Mouse (Mus musculus): ENCODE data around the gene Sox30. TPM values are rescaled to one million over a fixed set of nuclear protein-coding genes. Genes with fewer than 3 reads are reported as not detected.
"Not testable (repeated sequence)": the region's sequence is repeated elsewhere in the genome, so short reads cannot be mapped to it uniquely, and the experiment has no call there.

Sox30 gene
- polyA plus RNA-seq, 1 experiment from 2014 or later = not detected

DNA sequence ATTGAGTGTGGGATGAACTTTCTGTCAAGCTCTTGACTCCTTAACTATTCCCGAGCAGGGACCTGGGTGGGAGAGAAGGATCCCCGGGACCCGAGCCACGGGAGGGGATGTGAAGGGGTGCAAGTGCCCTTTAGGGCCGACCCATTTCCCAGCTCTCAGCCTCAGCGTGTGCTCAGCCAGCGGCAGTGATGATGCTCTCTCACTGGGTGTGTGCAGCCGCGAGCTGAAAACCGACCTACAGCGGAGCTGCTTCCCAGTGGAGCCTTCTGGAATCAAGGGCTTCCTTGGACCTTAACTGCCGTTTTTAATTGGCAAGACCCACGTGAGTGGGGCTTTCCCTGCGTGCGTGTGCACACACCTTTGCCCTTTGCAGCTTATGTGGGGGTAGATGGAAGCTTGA, 58.8 kb downstream of the Sox30 start:
- POLR2A ChIA-PET = no interaction called here
- CTCF ChIA-PET = interaction anchor here (1.4 kb wide), 1 partner anchor 8 kb away, joined by 4 read pairs; no protein-coding TSS in a partner anchor
- in situ Hi-C loops (cut with MboI; ENCODE audit: low pct_unique_long_range_greater_than_20kb) = no loop called here

DNA sequence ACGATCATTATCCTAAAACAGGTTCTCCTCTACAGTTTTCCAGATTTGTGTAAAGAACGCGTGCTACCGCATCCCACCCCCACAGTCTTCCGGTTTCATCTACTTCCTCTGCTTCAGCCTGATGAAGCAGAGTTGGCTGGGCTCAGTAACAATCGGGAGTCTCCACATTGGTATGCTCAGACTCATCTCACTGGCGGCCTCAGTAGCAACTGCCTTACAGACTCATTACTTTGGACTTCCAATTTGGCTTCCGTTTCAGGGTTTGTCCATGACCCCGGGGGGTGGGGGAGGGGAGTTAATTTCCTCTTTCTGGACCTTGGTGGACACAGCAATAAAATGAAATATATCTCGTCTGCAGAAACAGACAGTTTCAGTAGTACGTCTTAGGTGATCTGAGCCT, 59.2 kb downstream of the Sox30 start:
- CTCF ChIA-PET = no interaction called here
- POLR2A ChIA-PET = no interaction called here
- no peaks in the 10 kb centered on the region for H3K27me3 ChIP-seq
- ATAC-seq = no peak
- DNase-seq (ENCODE audit: low read depth, low spot score) = no peak
- no peak for TF ChIP-seq CTCF (IDR thresholded peaks at IDR 0.05)
- in situ Hi-C loops (cut with MboI; ENCODE audit: low pct_unique_long_range_greater_than_20kb) = no loop called here

More for the DNA sequence above, 58.8 kb downstream of the Sox30 start:
- H3K27me3 ChIP-seq = no peaks in the 10 kb centered on the region
- ATAC-seq (no peak), DNase-seq (ENCODE audit: low read depth, low spot score) (no peak)
- no peak for TF ChIP-seq CTCF (IDR thresholded peaks at IDR 0.05)

DNA sequence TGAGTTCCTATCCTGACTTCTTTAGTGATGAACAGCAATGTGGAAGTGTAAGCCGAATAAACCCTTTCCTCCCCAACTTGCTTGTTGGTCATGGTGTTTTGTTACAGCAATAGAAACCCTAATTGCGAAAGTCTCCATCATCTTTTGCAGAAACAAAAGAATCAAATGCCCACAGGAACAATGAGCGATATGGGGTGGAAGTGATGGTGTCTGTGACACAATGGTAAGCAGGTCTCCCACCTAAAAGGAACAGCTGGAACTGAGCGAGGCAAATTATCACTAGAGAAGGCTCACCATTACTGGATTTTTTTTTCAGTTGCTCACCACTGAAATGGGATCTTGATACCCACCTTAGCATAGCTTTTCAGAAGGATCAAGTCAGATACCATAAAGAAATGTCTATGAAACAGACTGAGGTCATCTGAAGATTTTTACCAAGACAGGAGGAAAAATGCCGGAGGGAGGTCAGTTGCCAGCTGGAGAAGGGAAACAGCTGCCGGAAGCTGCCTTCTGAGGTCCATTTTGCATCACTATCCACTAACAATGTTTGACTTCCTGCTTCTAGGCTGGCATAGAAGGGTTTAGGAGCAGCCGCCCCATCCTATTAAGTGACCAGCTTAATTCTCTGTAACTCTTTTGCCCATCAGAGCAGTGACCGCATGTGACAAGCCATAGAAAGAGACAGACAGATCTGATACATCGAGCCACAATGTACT, 60.9 kb downstream of the Sox30 start:
- ChIA-PET POLR2A (no interaction called here), CTCF (no interaction called here)
- TF ChIP-seq CTCF (IDR thresholded peaks at IDR 0.05) = no peak
- DNase-seq (ENCODE audit: low read depth, low spot score) (no peak), ATAC-seq (no peak)
- in situ Hi-C loops (cut with MboI; ENCODE audit: low pct_unique_long_range_greater_than_20kb) = no loop called here
- H3K27me3 ChIP-seq = no peaks in the 10 kb centered on the region

DNA sequence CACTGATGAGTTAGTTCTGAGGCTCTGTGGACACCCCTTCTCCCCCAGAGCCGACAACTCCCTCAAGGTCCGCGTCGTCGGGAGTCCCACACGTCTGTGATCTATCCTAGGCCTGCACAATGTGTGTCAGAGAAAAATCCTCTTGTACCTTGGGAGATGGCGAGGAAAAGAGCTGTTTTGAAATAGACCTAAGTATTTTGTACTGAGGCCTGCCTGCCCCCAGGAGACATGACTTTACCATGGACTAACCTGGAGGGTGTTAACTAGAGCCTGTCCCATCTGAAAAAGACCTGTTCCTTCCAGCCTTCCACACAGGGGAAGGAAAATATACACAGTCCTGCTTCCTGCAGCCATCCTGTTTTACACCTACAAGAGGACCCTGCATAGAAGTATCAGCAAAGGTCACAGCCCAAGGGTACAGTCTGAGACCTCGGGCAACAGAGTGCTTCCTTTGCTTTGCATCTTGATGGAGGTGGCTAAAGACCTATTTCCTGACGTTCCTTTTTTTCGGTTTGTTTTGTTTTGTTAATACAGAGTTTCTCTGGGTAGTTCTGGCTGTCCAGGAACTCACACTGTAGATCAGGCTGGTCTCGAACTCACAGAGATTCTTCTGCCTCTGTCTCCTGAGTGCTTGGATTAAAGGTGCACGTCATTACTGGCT, 61.6 kb downstream of the Sox30 start:
- CTCF ChIA-PET = no interaction called here
- DNase-seq (ENCODE audit: low read depth, low spot score) = no peak
- TF ChIP-seq CTCF (IDR thresholded peaks at IDR 0.05) = no peak
- no peak for ATAC-seq
- POLR2A ChIA-PET = no interaction called here
- H3K27me3 ChIP-seq = no peaks in the 10 kb centered on the region
- in situ Hi-C loops (cut with MboI; ENCODE audit: low pct_unique_long_range_greater_than_20kb) = no loop called here

DNA sequence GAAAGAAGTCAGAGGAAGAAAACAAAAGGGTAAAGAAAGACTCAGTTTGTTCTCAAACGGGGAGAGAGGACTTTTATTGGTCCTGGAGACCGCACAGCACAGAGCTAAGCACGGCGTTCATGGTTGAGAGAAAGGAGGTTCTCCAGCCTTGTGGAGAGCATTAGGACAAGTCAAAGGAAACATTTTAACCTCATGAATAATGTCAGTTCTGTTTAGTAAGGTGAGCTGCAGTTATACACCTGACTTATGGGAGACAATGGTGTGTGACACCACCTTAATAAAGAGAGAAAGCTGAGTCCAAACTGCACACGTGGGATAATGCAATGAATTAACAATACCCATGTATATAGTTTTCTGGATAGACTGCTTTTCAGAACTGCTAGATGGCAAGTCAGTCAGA, 64.7 kb downstream of the Sox30 start:
- no peaks in the 10 kb centered on the region for H3K27me3 ChIP-seq
- ChIA-PET CTCF (no interaction called here), POLR2A (no interaction called here)
- DNase-seq (ENCODE audit: low read depth, low spot score) (no peak), ATAC-seq (no peak)
- in situ Hi-C loops (cut with MboI; ENCODE audit: low pct_unique_long_range_greater_than_20kb) = no loop called here
- no peak for TF ChIP-seq CTCF (IDR thresholded peaks at IDR 0.05)

DNA sequence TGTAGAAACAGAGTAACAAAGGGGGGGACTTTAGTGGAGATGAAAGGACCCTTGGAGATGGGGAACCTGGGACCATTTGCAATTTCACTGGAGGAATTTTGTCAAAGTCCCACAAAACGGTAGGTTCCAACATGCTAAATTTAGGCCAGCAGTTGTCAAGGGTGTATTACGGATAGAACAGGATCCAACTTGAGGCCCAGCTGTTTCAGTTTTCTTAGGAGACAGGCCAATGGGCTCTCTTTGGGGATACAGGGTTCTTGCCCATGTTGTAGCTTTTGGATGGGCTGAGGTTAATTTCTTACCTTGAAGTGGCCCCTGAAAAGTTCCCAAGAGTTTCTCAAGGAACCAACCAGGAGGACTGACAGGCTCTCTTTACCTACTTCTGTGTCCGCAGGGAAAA, 67.2 kb downstream of the Sox30 start:
- no peak for TF ChIP-seq CTCF (IDR thresholded peaks at IDR 0.05)
- DNase-seq (ENCODE audit: low read depth, low spot score) (no peak), ATAC-seq (no peak)
- no peaks in the 10 kb centered on the region for H3K27me3 ChIP-seq
- in situ Hi-C loops (cut with MboI; ENCODE audit: low pct_unique_long_range_greater_than_20kb) = no loop called here
- POLR2A ChIA-PET = interaction anchor here (0.7 kb wide), 1 partner anchor 341 kb away, joined by 5 read pairs; no protein-coding TSS in a partner anchor
- CTCF ChIA-PET = interaction anchor here (1.1 to 1.5 kb wide), 2 partner anchors 9 to 110 kb away, joined by 3 to 4 read pairs; no protein-coding TSS in a partner anchor

DNA sequence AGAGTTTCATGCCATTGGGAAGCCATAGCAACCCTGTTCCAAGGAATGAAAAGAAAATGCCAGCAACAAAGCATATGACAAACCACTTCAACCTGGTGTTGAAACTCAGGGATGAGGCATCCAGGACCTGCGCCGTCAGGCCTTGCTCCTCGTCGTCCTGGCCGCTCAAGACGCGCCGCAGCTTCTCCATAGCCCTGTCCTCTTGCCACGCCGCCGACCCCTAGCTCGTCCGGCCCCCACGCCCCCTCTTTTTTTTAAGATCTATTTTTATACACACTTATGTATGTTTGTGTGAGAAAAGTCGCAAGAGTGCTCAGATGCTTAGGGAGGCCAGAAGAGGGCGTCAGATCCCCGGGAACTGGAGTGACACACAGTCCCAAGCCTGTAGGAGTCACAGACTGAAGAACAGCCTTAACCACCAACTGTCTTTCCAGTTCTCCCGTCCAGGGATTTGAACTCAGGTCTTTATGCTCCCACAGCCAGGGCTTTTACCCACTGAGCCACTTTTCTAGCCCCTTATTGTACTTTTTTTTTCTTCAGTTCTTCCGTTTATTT, 72.1 kb downstream of the Sox30 start, which contains the start of gene Gm12166:
Gene Gm12166, minus strand, starts transcription at position 217 of the 555 bp plus-strand sequence.
- POLR2A ChIA-PET; DNase-seq (ENCODE audit: low read depth, low spot score); ATAC-seq; H3K27me3 ChIP-seq: not testable (repeated sequence)
- peak; percentile 37 for TF ChIP-seq CTCF (IDR thresholded peaks at IDR 0.05)
- CTCF ChIA-PET = interaction anchor here (1.1 kb wide), 1 partner anchor 163 kb away, joined by 3 read pairs; no protein-coding TSS in a partner anchor
- in situ Hi-C loops (cut with MboI; ENCODE audit: low pct_unique_long_range_greater_than_20kb) = loop anchor here (10.0 kb wide), 1 partner anchor 163 kb away; no protein-coding TSS in a partner anchor

DNA sequence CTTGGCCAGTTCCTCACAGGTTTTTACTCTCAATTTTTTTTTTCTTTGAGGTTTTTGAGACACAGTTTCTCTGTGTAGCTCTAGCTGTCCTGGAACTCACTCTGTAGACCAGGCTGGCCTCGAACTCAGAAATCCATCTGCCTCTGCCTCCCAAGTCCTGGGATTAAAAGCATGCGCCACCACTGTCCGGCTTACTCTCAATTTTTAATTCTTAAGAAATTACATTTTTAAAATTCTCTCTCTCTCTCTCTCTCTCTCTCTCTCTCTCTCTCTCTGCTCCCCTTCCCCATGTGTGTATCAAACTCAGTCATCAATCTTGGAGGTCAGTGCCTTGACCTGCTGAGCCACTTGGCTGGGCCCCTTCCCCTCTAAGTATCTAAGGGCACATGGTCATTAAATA, 73.3 kb downstream of the Sox30 start:
- H3K27me3 ChIP-seq; POLR2A ChIA-PET; DNase-seq (ENCODE audit: low read depth, low spot score); ATAC-seq: not testable (repeated sequence)
- in situ Hi-C loops (cut with MboI; ENCODE audit: low pct_unique_long_range_greater_than_20kb) = loop anchor here (10.0 kb wide), 1 partner anchor 161 kb away; no protein-coding TSS in a partner anchor
- CTCF ChIA-PET = interaction anchor here (1.1 kb wide), 1 partner anchor 162 kb away, joined by 3 read pairs; no protein-coding TSS in a partner anchor

DNA sequence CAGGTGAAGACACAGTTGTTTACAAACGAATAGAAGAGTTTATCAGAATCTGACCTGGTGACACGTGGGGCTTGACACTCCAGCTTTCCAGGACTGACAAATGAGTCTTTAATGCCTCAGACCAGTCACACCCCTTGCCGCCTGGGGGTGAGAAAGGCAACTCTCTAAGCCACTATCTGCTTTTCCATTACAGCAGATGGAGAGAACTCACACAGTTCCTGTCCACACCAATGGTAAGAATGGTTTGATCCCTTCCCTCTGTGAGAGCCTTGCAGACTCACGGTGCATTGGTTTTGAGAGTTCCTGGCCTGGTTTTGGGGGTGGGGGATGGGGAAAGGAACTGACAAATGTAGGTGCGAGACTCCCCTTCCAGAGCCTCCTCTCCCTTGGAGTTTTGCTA, 74.2 kb downstream of the Sox30 start:
- CTCF ChIA-PET = no interaction called here
- in situ Hi-C loops (cut with MboI; ENCODE audit: low pct_unique_long_range_greater_than_20kb) = loop anchor here (10.0 kb wide), 1 partner anchor 160 kb away; no protein-coding TSS in a partner anchor
- POLR2A ChIA-PET = no interaction called here

DNA sequence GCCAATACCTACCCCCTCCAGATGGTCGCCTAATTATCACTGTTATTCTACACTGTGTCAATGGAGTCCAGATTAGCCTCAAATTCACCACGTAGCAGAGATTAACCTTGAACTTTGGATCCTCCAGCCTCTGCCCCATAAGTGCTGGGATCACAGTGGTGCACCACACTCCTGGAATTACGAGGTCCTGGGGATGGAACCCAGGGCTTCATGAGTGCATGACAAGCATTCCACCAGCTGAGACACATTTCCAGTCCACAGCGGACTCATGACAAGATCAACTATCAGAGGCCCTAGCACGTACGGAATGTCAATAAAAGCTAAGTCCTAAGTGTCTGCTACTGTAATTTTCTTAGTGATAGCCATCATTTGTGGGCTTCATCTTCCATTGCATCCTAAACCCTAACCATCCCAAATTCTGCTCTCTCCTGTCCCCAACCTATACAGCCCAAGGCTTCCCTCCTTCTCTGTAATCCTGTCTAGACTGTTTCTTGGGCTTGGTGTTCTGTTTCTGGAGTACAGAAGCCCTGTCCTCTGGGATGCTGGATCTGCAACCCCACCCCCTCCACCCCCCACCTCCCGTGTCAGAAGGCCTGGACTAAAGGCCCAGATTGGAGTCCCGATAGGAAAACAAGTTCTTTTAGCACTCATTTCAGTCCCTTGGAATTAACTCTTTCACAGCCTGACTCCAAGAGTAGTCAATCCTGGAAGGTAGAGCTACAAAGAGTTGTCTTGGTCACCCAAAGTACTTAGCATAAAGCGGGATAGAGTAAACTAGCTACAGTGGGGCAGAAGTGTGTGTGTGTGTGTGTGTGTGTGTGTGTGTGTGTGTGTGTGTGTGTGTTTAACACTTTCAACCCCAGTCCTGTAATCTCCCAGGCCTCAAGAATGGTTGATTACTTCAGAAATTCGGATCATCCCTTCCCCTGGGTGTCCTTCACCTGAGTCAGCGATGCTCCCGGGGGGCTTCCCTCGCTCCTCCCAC, 75.1 kb downstream of the Sox30 start:
- POLR2A ChIA-PET = no interaction called here
- CTCF ChIA-PET = no interaction called here
- no peaks in the 10 kb centered on the region for H3K27me3 ChIP-seq
- TF ChIP-seq CTCF (IDR thresholded peaks at IDR 0.05) = no peak
- DNase-seq (ENCODE audit: low read depth, low spot score) (no peak), ATAC-seq (no peak)
- in situ Hi-C loops (cut with MboI; ENCODE audit: low pct_unique_long_range_greater_than_20kb) = loop anchor here (10.0 kb wide), 1 partner anchor 160 kb away; no protein-coding TSS in a partner anchor

More for the DNA sequence above, 74.2 kb downstream of the Sox30 start:
- no peak for DNase-seq (ENCODE audit: low read depth, low spot score)
- no peak for TF ChIP-seq CTCF (IDR thresholded peaks at IDR 0.05)
- ATAC-seq = no peak
- H3K27me3 ChIP-seq = no peaks in the 10 kb centered on the region

All from Patski (cell line).